Mouse (Mus musculus) bone marrow, adult 2 months (tissue): ENCODE measurements around the gene Begain. TPM values are rescaled to one million over a fixed set of nuclear protein-coding genes. Genes with fewer than 3 reads are reported as not detected.
A peak's percentile ranks its signal among the peaks of the same experiment; 100 is the strongest.

Experiments used
- H3K27ac ChIP-seq: fragments of 200-500 bp; 2 replicates; pipeline ENCODE4 v1.5.1; 2012; ENCODE audit warnings: low read depth, mild to moderate bottlenecking, control low read depth, inconsistent platforms, low read length; ENCODE audit not compliant: control insufficient read depth, poor library complexity, insufficient read depth
- H3K4me1 ChIP-seq: fragments of 200-500 bp; 2 replicates; pipeline ENCODE4 v1.6.1; 2011; ENCODE audit warnings: low read length; ENCODE audit not compliant: control insufficient read depth, insufficient read depth
- H3K4me3 ChIP-seq: fragments of 200-500 bp; replicated peaks from 2 replicates; pipeline ENCODE3; 2011; ENCODE audit warnings: mild to moderate bottlenecking, low read depth, low read length, control low read depth; ENCODE audit not compliant: control insufficient read depth
- CTCF ChIP-seq: fragments of 200-500 bp; IDR thresholded peaks from 2 replicates; pipeline ENCODE4 v1.5.1; 2011; ENCODE audit warnings: low read length, control low read depth; ENCODE audit not compliant: control insufficient read depth, insufficient read depth
- POLR2A ChIP-seq: fragments of 200-500 bp; IDR thresholded peaks from 2 replicates; pipeline ENCODE4 v1.6.1; 2011; ENCODE audit warnings: low read depth, mild to moderate bottlenecking, control low read depth, low read length, borderline replicate concordance; ENCODE audit not compliant: control insufficient read depth
- WGBS: fragments of 180-500 bp; shearing (Covaris S2); methylation state at CpG from one replicate; pipeline ENCODE4 v1.1.7; 2018; 5-methylcytosine and 5-hydroxymethylcytosine counted together
- polyA plus RNA-seq: library from polyadenylated mRNA; stranded (reverse); fragments of >200 nt; gene quantifications from 2 replicates; pipeline ENCODE4 v1.2.4, GENCODE M21; 2011; ENCODE audit warnings: low replicate concordance; ENCODE audit not compliant: missing spikeins, insufficient read depth, insufficient read length

The Begain gene
- 1.3 TPM in 1 of 2 replicates, not detected in the other for polyA plus RNA-seq

- Histone ChIP-seq H3K27ac (peak within 1 kb of the TSS; percentile 17; the same call in 1 of the 2 replicates), H3K4me3 (peak within 1 kb of the TSS; percentile 12), H3K4me1 (peaks cover 1% of the 10 kb centered on the region)
- WGBS: 5% methylated on average over 48 of the region's 48 CpGs
- TF ChIP-seq CTCF (no peak), POLR2A (no peak)
Observed at GRCm38 (mm10) chr12:109068167-109068653, at the start of gene Begain. Begain (minus strand) TSS chr12:109068217.

GRCm38 (mm10) chr12:109115707-109116106 is 47.7 kb upstream of the Begain start:
- Histone ChIP-seq H3K27ac (no peak overlapping the region), H3K4me3 (no peak overlapping the region), H3K4me1 (no peaks in the 10 kb centered on the region)
- no peak for TF ChIP-seq CTCF
- TF ChIP-seq POLR2A: no peak
- WGBS: 64% methylated on average over 8 of the region's 8 CpGs

- Histone ChIP-seq H3K4me3 (no peak overlapping the region), H3K4me1 (no peaks in the 10 kb centered on the region), H3K27ac (no peak overlapping the region)
- no peak for TF ChIP-seq CTCF
- TF ChIP-seq POLR2A: no peak
- WGBS: 80% methylated on average over 10 of the region's 10 CpGs
Observed at GRCm38 (mm10) chr12:109115161-109115560, 47.1 kb upstream of the Begain start.

- no peak overlapping the region for H3K4me3 ChIP-seq
- no peaks in the 10 kb centered on the region for H3K4me1 ChIP-seq
- TF ChIP-seq POLR2A (no peak), CTCF (no peak)
- 67% methylated on average over 10 of the region's 10 CpGs for WGBS
- H3K27ac ChIP-seq: no peak overlapping the region
Observed at GRCm38 (mm10) chr12:109112996-109113592, 45.1 kb upstream of the Begain start.

- no peak overlapping the region for H3K4me3 ChIP-seq
- no peak for TF ChIP-seq POLR2A
- no peak for TF ChIP-seq CTCF
- WGBS: 75% methylated on average over 9 of the region's 9 CpGs
- H3K4me1 ChIP-seq: no peaks in the 10 kb centered on the region
- H3K27ac ChIP-seq: no peak overlapping the region
Observed at GRCm38 (mm10) chr12:109112354-109112995, 44.5 kb upstream of the Begain start.

GRCm38 (mm10) chr12:109108911-109109310 is 40.9 kb upstream of the Begain start:
- Histone ChIP-seq H3K4me3 (no peak overlapping the region), H3K27ac (no peak overlapping the region), H3K4me1 (no peaks in the 10 kb centered on the region)
- WGBS: 78% methylated on average over 13 of the region's 13 CpGs
- no peak for TF ChIP-seq POLR2A
- no peak for TF ChIP-seq CTCF

DNA sequence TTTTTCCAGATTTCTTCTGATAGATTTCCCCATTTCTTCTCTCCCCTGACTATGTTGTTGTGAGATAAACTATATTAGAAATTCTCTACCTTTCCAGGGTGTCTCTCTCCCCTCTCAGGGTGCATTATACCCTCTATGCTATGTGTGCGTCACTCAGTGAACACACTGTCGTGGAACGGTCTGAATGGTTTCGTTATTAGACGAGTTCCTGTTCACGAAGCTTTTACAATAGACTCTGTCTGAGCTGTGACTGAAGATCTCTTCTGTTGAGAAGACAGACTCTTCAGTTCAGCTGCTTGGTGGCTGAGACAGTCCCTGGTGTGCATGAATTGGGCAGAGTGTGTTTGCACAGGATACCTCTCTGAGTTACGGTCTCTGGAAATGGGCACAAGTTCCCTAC is 32.4 kb upstream of the Begain start:
- H3K27ac ChIP-seq: no peak overlapping the region
- no peak overlapping the region for H3K4me3 ChIP-seq
- WGBS: 81% methylated on average over 7 of the region's 7 CpGs
- TF ChIP-seq CTCF: no peak
- H3K4me1 ChIP-seq: no peaks in the 10 kb centered on the region; the same call in 1 of the 2 replicates

GRCm38 (mm10) chr12:109090456-109091130 is 22.6 kb upstream of the Begain start:
- H3K4me3 ChIP-seq: no peak overlapping the region
- H3K27ac ChIP-seq: no peak overlapping the region
- TF ChIP-seq CTCF (no peak), POLR2A (no peak)
- WGBS: 66% methylated on average over 13 of the region's 13 CpGs
- H3K4me1 ChIP-seq: no peaks in the 10 kb centered on the region; the same call in 1 of the 2 replicates
